Mouse (Mus musculus): ENCODE measurements around the gene Kcna2. TPM values are rescaled to one million over a fixed set of nuclear protein-coding genes. Genes with fewer than 3 reads are reported as not detected.

Gene Kcna2
- polyA plus RNA-seq, 1 experiment from 2014 or later: 1.2 TPM

DNA sequence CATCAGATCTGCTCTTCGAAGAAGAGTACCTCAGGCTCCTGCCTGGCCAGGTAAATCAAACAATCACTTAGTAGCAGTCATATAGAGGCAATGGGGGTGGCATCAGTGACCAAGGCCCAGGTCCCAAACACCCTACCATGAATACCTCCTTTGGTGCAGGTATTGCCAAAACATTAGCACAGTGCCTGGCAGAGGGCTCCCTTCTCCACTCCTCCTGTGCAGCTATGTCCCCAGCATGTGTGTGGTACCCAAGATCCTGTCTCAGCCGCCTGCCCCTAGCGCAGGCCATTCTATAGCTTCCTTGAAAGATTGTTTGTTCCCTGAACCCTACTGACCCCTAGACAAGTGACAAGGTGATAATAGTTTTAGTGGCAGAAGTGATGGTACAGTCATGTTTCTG, 2.5 kb downstream of the Kcna2 start:
- 95% methylated on average over 3 of the region's 3 CpGs for WGBS
- Histone ChIP-seq H3K9ac (replicated peaks) (peak overlapping the region; percentile 85), H3K4me2 (replicated peaks) (peak overlapping the region; percentile 94)

DNA sequence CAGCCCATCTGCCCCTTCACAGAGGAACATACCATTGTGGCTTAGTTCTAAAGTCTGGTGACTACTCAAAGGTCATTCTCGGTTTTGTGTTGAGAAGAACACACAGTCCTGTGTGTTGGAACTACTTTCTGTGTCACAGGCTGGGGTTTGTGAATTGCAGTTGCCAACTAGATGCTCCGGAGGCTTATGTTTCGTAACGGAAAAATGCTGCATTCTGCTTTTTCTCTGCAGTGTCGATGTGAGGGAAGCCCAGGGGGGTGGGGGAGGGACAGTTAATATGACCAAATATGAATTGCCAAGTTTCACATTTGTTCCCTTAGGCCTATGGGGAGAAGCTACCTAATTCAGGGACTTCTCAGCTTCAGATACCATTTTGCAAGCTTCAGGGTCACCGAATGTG, 5.0 kb downstream of the Kcna2 start:
- no peak overlapping the region for H3K4me2 ChIP-seq (replicated peaks)
- H3K4me1 ChIP-seq (replicated peaks): peaks cover 32% of the 10 kb centered on the region
- peaks cover 13% of the 10 kb centered on the region for H3K27me3 ChIP-seq
- no peak for ATAC-seq
- no peak overlapping the region for H3K27ac ChIP-seq
- H3K36me3 ChIP-seq: peaks cover 3% of the 10 kb centered on the region; the same call in 1 of the 2 replicates
- H3K9ac ChIP-seq (replicated peaks): no peak overlapping the region
- 84% methylated on average over 6 of the region's 6 CpGs for WGBS
- H3K9me3 ChIP-seq: no peaks in the 10 kb centered on the region
- H3K4me3 ChIP-seq (replicated peaks): no peak overlapping the region

More for the DNA sequence above, 2.5 kb downstream of the Kcna2 start:
- Histone ChIP-seq H3K9me3 (no peaks in the 10 kb centered on the region), H3K36me3 (peaks cover 3% of the 10 kb centered on the region; the same call in 1 of the 2 replicates), H3K4me1 (replicated peaks) (peaks cover 39% of the 10 kb centered on the region), H3K27ac (no peak overlapping the region), H3K27me3 (peaks cover 31% of the 10 kb centered on the region), H3K4me3 (replicated peaks) (peak overlapping the region; percentile 80)
- no peak for ATAC-seq

DNA sequence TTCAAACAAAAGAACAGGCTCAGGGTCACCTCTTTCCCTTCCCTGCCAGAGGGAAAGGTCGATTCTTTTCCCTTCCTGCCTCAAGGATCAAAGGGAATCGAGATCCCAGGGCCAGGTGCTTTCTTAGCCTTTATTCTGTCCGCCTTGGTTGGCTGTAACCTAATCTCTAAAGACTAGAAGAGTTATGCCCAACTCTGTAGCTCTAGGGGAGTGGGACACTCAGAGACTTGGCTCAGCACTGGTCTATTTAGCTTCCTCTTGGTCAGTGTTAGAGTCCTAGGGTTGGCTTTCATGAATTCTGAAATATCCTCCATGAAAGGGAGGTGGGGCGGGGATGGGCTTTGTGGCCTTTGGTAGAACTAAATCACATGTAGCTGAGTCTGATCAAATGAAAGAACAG, 11.6 kb downstream of the Kcna2 start:
- no peak for ATAC-seq
- H3K9ac ChIP-seq (replicated peaks): no peak overlapping the region
- no peak overlapping the region for H3K27ac ChIP-seq
- H3K9me3 ChIP-seq: no peaks in the 10 kb centered on the region
- peaks cover 30% of the 10 kb centered on the region for H3K4me1 ChIP-seq (replicated peaks)
- 41% methylated on average over 4 of the region's 4 CpGs for WGBS
- H3K27me3 ChIP-seq: no peaks in the 10 kb centered on the region
- H3K4me3 ChIP-seq (replicated peaks): no peak overlapping the region
- H3K36me3 ChIP-seq: no peaks in the 10 kb centered on the region
- H3K4me2 ChIP-seq (replicated peaks): no peak overlapping the region

DNA sequence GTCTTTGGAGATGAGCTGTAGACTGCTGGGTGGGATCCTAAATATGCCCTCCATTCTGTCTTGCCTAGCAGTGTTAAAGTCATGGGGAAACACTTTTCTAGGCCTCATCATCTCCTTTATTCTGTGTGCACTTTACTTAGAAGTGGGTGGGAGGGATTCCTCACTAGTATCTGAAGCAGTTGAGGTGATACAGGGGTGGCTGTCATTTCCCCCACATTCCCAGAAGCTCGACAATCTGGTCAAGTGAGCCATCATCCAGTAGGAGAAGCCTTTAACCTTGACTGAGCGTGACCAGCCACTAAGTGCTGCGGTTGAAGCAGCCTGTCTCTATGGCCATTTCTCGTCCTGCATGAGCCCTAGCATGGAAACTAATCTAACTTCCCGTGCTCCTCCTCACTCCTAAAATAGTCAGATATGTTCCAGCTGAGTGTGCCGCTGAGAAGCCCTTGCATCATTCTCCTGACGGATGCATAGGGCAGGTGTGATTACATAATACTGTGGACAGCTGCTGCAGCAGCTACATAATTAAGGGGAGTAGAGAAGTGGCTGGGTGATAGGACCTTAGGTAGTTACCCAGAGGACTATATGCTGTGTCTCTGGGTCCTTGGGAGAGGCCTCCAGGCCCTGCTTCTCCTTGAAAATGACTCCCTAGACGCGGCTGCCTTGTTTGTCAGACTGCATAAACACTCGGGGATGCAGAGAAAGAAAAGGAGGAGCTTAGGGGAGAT, 12.2 kb downstream of the Kcna2 start:
- ATAC-seq: peak; percentile 25; the same call in 1 of the 2 replicates
- 59% methylated on average over 10 of the region's 10 CpGs for WGBS
- Histone ChIP-seq H3K9ac (replicated peaks) (peak overlapping the region; percentile 49), H3K4me2 (replicated peaks) (peak overlapping the region; percentile 50), H3K9me3 (no peaks in the 10 kb centered on the region), H3K36me3 (no peaks in the 10 kb centered on the region), H3K4me1 (replicated peaks) (peaks cover 30% of the 10 kb centered on the region), H3K27ac (peak overlapping the region; percentile 89), H3K4me3 (replicated peaks) (peak overlapping the region; percentile 28; the same call in 1 of the 2 replicates), H3K27me3 (no peaks in the 10 kb centered on the region)

DNA sequence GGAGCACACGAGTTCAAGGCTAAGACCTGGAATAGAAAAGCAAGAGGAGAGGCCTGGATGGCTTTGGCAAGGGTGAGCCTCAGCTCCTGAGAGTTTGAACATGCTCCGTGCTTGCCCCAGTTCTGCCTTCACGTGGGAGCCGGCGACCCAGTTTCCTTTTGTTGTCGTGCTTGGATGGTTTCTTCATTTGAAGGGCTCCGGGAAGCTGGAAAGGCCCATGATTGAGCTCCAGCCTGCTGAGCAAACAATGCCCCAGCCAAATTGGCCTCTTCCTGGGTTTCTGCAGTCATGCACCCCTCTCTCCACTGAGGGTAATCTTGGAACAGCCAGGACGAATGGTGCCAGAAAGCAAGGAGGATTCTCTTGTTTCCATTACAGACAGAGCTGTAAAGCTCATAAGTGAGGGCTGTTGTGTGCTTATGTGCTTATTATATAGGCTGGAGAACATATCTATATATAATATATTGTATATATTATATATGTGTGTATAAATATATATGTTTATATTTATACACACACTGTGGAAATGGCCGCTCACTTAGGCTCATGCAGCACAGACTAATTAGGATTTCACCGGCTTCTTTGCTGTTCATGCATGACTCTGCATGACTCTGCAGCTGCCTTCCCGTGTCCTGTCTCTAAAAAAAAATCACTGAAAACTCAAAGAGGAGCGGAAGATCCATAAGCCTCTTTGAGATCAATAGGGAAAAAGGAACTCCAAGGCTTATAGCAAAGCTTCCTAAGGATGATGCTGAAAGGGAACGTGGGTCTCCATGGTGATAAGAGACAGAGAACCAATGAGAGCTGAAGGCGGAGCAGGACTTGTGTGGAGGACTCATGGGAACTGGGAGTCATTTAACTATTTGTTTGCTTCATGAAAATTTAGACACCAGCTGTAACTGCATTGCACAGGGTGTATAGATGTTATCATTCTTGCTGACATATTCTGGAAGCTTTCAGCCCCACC, 13.1 kb downstream of the Kcna2 start:
- peak; percentile 93 for ATAC-seq

DNA sequence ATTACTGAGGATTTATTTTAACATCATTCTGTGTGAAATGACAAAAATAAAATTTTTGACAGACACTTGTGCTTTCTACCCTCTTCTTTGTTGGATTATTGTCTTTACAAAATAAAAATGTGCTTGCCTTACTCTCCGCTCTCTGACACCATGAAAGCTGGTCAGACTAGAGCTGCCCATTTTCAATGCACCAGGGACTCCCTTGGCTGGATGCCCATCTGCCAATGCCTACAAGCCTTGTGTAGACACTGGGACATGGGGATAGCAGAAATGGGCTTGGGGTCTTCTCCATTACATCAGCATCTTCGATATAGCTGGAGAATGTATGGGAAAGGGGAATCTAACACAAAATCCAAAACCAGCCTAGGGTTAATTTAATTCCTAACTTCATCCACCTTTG, 14.0 kb downstream of the Kcna2 start:
- no peak overlapping the region for H3K4me2 ChIP-seq (replicated peaks)
- 83% methylated on average over 2 of the region's 2 CpGs for WGBS
- H3K27me3 ChIP-seq: no peaks in the 10 kb centered on the region
- H3K36me3 ChIP-seq: no peaks in the 10 kb centered on the region
- H3K9ac ChIP-seq (replicated peaks): no peak overlapping the region
- peak; percentile 43; the same call in 1 of the 2 replicates for ATAC-seq
- no peaks in the 10 kb centered on the region for H3K9me3 ChIP-seq
- H3K4me1 ChIP-seq (replicated peaks): peaks cover 30% of the 10 kb centered on the region
- no peak overlapping the region for H3K4me3 ChIP-seq (replicated peaks)
- H3K27ac ChIP-seq: no peak overlapping the region

More for the DNA sequence above, 13.1 kb downstream of the Kcna2 start:
- peak overlapping the region; percentile 28 for H3K4me3 ChIP-seq (replicated peaks)
- H3K4me2 ChIP-seq (replicated peaks): peak overlapping the region; percentile 50
- no peaks in the 10 kb centered on the region for H3K9me3 ChIP-seq
- WGBS: 14% methylated on average over 14 of the region's 14 CpGs
- H3K9ac ChIP-seq (replicated peaks): peak overlapping the region; percentile 49
- no peaks in the 10 kb centered on the region for H3K27me3 ChIP-seq
- H3K4me1 ChIP-seq (replicated peaks): peaks cover 30% of the 10 kb centered on the region
- no peaks in the 10 kb centered on the region for H3K36me3 ChIP-seq
- H3K27ac ChIP-seq: peak overlapping the region; percentile 89

DNA sequence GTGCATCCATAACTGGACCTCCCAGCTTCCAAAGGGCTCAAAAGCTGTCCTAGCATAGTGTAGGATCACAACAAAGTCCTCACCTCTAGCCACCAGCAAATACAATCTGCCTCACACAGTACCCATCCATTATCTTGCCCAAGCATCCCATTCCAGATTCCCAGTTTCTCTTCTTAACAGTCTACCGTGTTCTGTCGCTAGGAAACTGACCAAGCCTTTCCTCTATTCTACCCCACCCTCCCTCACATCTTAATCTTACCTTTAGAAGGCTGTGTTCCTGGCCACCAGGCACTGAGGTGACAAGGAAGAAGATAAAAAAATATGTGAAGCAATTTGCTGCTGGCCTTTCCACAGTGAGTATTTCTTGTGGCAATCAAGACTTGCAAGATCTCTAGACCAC, 14.8 kb downstream of the Kcna2 start:
- Histone ChIP-seq H3K4me2 (replicated peaks) (no peak overlapping the region), H3K36me3 (no peaks in the 10 kb centered on the region), H3K27ac (no peak overlapping the region), H3K9ac (replicated peaks) (no peak overlapping the region), H3K4me3 (replicated peaks) (no peak overlapping the region), H3K27me3 (no peaks in the 10 kb centered on the region), H3K4me1 (replicated peaks) (peaks cover 30% of the 10 kb centered on the region), H3K9me3 (no peaks in the 10 kb centered on the region)
- ATAC-seq: no peak
- 80% methylated on average over 2 of the region's 2 CpGs for WGBS

DNA sequence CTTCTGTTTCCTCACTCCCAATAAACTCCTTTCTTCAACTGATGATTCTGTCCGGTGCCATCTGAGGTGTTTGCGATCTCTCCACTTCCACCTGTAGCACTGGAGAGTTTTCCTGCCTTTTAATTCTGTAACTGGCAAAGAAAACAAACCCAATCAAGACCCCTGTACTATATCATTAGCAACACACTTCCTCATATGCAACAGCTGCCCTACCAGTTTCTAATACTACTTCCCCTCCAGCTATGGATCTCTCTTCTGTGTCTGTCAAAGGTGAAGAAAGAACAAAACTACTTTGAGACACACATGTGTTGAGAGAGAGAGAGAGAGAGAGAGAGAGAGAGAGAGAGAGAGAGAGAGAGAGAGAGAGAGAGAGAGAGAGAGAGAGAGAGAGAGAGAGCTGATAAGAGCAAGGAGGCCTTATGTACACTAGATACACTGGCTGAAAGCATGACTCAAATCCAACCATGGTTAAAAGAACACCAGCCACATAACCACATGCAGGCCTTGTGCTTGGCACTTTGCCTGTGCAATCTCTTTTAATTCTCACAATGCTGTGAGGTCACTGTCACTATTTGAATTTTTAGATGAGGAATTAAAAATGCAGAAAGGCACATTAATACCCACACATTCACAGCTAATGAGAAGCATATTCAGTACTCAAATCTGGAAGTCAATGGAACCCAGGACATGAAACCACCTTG, 19.1 kb downstream of the Kcna2 start:
- Histone ChIP-seq H3K4me2 (replicated peaks) (no peak overlapping the region), H3K27ac (no peak overlapping the region), H3K9ac (replicated peaks) (no peak overlapping the region), H3K36me3 (no peaks in the 10 kb centered on the region), H3K9me3 (no peaks in the 10 kb centered on the region), H3K27me3 (no peaks in the 10 kb centered on the region), H3K4me3 (replicated peaks) (no peak overlapping the region), H3K4me1 (replicated peaks) (peaks cover 2% of the 10 kb centered on the region; the same call in 1 of the 2 replicates)
- ATAC-seq: no peak
- WGBS: 94% methylated on average over 2 of the region's 2 CpGs

DNA sequence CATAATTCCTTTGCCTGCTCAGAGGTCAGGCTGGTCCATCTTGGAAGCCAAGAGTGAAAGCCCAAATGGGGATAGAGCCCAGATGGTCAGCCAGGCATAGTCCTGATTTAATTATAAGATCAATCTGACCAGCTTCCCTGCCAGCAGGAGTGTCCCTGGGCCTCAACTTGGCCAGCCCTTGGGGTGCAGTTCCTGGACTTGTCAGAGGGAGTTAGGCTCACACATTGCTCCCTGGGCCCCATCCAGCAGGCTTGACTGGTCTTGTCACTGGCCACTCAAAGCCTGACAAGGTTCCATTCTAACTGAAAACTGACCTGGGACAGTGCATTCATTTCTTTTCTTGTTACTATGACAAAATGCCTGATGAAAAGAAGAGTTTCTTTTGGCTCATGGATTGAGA, 21.4 kb downstream of the Kcna2 start:
- Histone ChIP-seq H3K27me3 (no peaks in the 10 kb centered on the region), H3K9me3 (no peaks in the 10 kb centered on the region), H3K4me1 (replicated peaks) (no peaks in the 10 kb centered on the region), H3K9ac (replicated peaks) (no peak overlapping the region), H3K27ac (no peak overlapping the region), H3K36me3 (no peaks in the 10 kb centered on the region), H3K4me2 (replicated peaks) (no peak overlapping the region), H3K4me3 (replicated peaks) (no peak overlapping the region)
- no peak for ATAC-seq

DNA sequence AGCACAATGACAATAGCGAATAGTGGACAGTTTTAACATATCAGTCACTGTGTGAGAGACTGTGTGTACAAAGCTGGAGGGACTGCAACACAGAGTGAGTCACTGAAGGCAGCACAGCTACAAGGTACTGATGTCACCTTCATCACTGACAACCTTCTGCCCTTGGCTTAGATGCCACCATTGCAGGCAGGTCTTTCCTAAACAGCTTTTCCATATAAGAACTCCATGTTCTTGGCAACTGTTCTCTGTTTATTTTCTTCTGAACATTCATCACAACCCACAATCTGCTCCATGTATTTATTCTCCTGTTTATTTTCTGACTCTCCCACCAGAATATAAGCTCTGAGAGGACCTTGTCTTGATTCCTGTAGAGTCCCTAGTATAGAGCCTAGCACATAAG, 26.7 kb downstream of the Kcna2 start:
- Histone ChIP-seq H3K9me3 (no peaks in the 10 kb centered on the region), H3K4me3 (replicated peaks) (no peak overlapping the region), H3K9ac (replicated peaks) (no peak overlapping the region), H3K27me3 (no peaks in the 10 kb centered on the region), H3K27ac (no peak overlapping the region), H3K4me1 (replicated peaks) (0 out of 2 replicates have a peak, but pooled peaks cover 11% of the 10 kb centered on the region), H3K36me3 (no peaks in the 10 kb centered on the region), H3K4me2 (replicated peaks) (no peak overlapping the region)
- 79% methylated on average over 1 of the region's 1 CpGs for WGBS
- no peak for ATAC-seq

DNA sequence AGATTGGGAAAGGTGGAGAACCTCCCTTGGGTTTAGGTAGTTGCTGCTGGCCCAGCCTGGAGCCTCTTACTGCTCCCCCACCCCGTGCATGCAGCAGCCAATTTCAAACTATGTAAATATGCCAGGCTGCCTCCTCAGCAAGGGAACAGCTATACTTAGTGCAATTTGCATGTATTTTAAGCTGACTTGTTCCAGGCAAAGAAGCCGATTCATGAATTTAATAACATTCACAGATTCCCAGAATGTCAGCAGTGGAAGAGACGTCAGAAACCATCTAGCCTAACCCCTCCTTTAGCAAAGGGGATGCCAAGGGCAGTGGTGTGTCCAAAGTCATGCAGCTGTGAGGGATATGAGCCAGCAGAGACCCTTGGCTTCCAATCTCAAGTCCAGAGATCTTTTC, 27.5 kb downstream of the Kcna2 start:
- no peaks in the 10 kb centered on the region for H3K36me3 ChIP-seq
- no peak overlapping the region for H3K9ac ChIP-seq (replicated peaks)
- 68% methylated on average over 3 of the region's 3 CpGs for WGBS
- H3K27ac ChIP-seq: no peak overlapping the region
- H3K9me3 ChIP-seq: no peaks in the 10 kb centered on the region
- ATAC-seq: no peak
- H3K27me3 ChIP-seq: no peaks in the 10 kb centered on the region
- 0 out of 2 replicates have a peak, but pooled peaks cover 15% of the 10 kb centered on the region for H3K4me1 ChIP-seq (replicated peaks)
- H3K4me3 ChIP-seq (replicated peaks): no peak overlapping the region
- no peak overlapping the region for H3K4me2 ChIP-seq (replicated peaks)
